Mouse (Mus musculus) liver, embryonic 14.5 days (tissue): ENCODE data around the gene Inka2. TPM values are rescaled to one million over a fixed set of nuclear protein-coding genes. Genes with fewer than 3 reads are reported as not detected.

Experiments used
- ATAC-seq: fragments of 200-750 bp; cut with Nextera tagmentation; 2 replicates; pipeline ENCODE4 v1.8.0; 2017; ENCODE audit warnings: moderate number of reproducible peaks, mild to moderate bottlenecking, moderate library complexity; ENCODE audit not compliant: insufficient read depth
- DNase-seq, 3 experiments: peaks; one replicate each; pipeline ENCODE4 v3.0.0-alpha.2; 2012 to 2013; ENCODE audit warnings: low read depth in 3 of 3, low spot score in 3 of 3
- H3K27ac ChIP-seq: fragments of 300-500 bp; sonication (generic); 2 replicates; pipeline ENCODE4 v1.5.1; 2014; ENCODE audit warnings: moderate library complexity, mild to moderate bottlenecking, control low read depth, inconsistent platforms
- H3K27me3 ChIP-seq: fragments of 300-500 bp; sonication (generic); 2 replicates; pipeline ENCODE4 v1.6.1; 2014; ENCODE audit warnings: mild to moderate bottlenecking, low read length, moderate library complexity; ENCODE audit not compliant: control insufficient read depth, insufficient read depth
- H3K36me3 ChIP-seq: fragments of 300-500 bp; sonication (generic); replicated peaks from 2 replicates; pipeline ENCODE4 v1.6.1; 2014; ENCODE audit warnings: low read depth; ENCODE audit not compliant: control insufficient read depth, insufficient read depth
- H3K4me1 ChIP-seq, 2 experiments: fragments of 200-500 bp in 1 of 2; fragments of 300-500 bp in 1 of 2; sonication (generic) in 1 of 2; replicated peaks; 2 replicates each; pipeline ENCODE4 v1.6.1; 2012 to 2014; ENCODE audit warnings: antibody characterized with exemption in 1 of 2, inconsistent platforms in 1 of 2, low read length in 1 of 2; ENCODE audit not compliant: control insufficient read depth in 2 of 2, insufficient read depth in 2 of 2
- H3K4me2 ChIP-seq: fragments of 300-500 bp; sonication (generic); 2 replicates; pipeline ENCODE4 v1.6.1; 2014; ENCODE audit warnings: low read depth, mild to moderate bottlenecking, control low read depth, moderate library complexity
- H3K4me3 ChIP-seq, 2 experiments: fragments of 200-500 bp in 1 of 2; fragments of 300-500 bp in 1 of 2; sonication (generic) in 1 of 2; 2 replicates each; pipeline ENCODE4 v1.5.1; 2012 to 2014; ENCODE audit warnings: low read depth in 2 of 2, low read length in 2 of 2, mild to moderate bottlenecking in 2 of 2, control low read depth in 1 of 2, inconsistent platforms in 1 of 2, moderate library complexity in 1 of 2; ENCODE audit not compliant: insufficient read depth in 1 of 2
- H3K9ac ChIP-seq: fragments of 300-500 bp; sonication (generic); replicated peaks from 2 replicates; pipeline ENCODE4 v1.6.1; 2014; ENCODE audit warnings: mild to moderate bottlenecking, control low read depth, moderate library complexity
- H3K9me3 ChIP-seq: fragments of 300-500 bp; sonication (generic); 2 replicates; pipeline ENCODE4 v1.6.1; 2016; ENCODE audit warnings: low read length, mixed read lengths; ENCODE audit not compliant: control insufficient read depth
- CTCF ChIP-seq: IDR thresholded peaks from 2 replicates; pipeline ENCODE4 v1.5.1; 2016; ENCODE audit warnings: antibody characterized with exemption, low read depth, control low read depth
- EP300 ChIP-seq: IDR thresholded peaks from 2 replicates; pipeline ENCODE4 v1.6.1; 2016; ENCODE audit warnings: antibody characterized with exemption, low read depth
- WGBS: fragments of 180-500 bp; shearing (Covaris S2); extraction: QIAGEN DNeasy Blood & Tissue Kit; methylation state at CpG from one replicate; pipeline ENCODE4 v1.1.7; 2014; ENCODE audit not compliant: insufficient replicate concordance; 5-methylcytosine and 5-hydroxymethylcytosine counted together
- polyA plus RNA-seq, 2 experiments: library from polyadenylated mRNA; depleted of rRNA in 1 of 2; stranded (reverse) in 1 of 2; unstranded in 1 of 2; fragments of >200 nt; fragmentation: Nextera tagmentation in 1 of 2; extraction: Ambion mirVana in 1 of 2; gene quantifications; 2 replicates each; pipeline versions ENCODE4 v1.2.1 to v1.2.3; 2012 to 2014

Inka2 gene
- polyA plus RNA-seq, 2 experiments: 0.03 to 0.25 TPM

DNA sequence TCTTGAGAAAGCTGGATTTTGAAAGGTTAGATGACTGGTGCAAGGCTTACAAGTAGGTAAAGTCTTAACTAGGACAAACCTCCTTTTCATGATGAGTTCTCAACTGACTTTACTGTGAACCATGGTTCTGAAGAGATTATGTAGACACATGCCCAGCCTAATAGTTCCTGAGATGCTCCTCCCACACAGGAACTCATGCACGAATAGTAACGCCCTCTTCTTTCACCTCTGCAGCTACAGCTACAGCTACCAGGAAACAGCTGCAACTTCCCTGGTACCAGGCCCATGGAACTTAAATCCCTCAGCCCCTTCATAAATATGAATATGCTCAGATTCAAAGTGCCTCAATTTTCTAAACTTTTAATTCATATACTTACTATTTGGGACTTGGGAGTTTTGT is 28.5 kb upstream of the Inka2 start:
- ATAC-seq: no peak

DNA sequence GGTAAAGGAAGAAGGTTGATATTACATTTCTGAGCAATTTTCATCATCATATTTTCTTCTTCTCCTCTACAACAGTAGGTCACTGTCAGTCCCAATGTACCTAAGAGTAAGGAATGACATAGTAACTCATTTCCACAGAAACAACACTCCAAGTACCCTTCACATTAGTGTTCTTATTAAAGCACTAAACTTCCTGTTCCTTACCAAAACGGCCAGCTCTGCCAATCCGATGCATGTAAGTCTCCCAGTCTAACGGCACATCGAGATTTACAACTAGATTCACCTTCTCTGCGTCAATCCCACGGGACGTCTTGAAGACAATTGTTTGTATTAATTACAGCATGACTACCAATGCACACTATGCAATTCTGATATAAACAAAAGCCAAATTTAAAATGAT is 24.1 kb upstream of the Inka2 start:
- no peak overlapping the region for H3K4me3 ChIP-seq
- 84% methylated on average over 7 of the region's 7 CpGs for WGBS
- no peak for ATAC-seq
- no peak overlapping the region for H3K4me2 ChIP-seq
- H3K36me3 ChIP-seq: peaks cover 43% of the 10 kb centered on the region
- no peaks in the 10 kb centered on the region for H3K9me3 ChIP-seq
- no peak overlapping the region for H3K27ac ChIP-seq
- no peak overlapping the region for H3K9ac ChIP-seq
- H3K27me3 ChIP-seq: no peaks in the 10 kb centered on the region
- H3K4me1 ChIP-seq: no peaks in the 10 kb centered on the region
- DNase-seq: no peak
- no peak for TF ChIP-seq EP300

More for the DNA sequence above, 28.5 kb upstream of the Inka2 start:
- H3K4me1 ChIP-seq: no peaks in the 10 kb centered on the region
- 33% methylated on average over 2 of the region's 2 CpGs for WGBS
- no peak overlapping the region for H3K4me2 ChIP-seq
- peaks cover 26% of the 10 kb centered on the region for H3K36me3 ChIP-seq
- no peak for DNase-seq
- TF ChIP-seq EP300 (no peak), CTCF (no peak)
- no peaks in the 10 kb centered on the region for H3K27me3 ChIP-seq
- H3K4me3 ChIP-seq: no peak overlapping the region
- no peak overlapping the region for H3K9ac ChIP-seq
- no peaks in the 10 kb centered on the region for H3K9me3 ChIP-seq
- no peak overlapping the region for H3K27ac ChIP-seq

DNA sequence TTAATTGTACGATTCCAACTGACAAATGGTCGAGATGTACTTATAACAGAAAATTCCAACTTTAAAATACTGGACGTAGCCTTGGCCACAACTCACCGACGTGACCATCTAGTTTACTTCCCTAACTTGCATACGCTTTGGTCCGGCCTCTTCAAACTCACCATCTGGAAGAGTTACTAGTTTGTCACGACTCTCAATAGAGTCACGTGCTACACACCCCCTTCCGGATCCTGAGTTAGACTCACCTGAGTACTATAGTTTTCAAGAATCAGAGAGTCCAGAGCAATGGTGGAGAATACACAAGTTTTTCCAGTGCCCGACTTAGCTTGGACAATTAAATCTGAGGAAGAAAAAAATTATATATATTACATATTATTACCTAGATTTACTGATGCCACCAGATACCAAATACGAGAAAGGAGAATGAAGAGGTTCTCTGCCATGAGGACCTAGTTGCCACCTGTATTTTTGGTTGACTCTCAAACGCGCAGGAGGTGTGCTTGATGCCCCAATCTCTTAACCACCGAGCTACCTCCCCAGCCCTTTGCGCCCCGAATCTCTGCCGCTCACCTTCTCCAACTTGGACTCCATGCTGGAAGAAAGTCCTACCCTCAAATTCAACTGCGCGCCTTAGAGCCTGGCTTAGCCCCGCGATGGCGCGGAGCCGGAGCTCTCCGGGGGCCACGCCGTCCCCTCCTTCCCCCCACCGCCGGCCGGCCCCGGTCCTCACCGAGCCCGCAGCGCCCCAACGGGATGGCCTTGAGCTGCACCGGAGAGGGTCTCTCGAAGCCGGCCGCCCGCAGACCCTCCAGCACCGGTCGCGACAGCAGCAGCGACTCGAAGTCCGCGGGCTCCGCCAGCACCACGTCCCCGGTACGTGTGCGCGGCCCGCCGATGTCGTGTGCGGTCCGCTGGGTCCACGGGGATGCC is 17.7 kb upstream of the Inka2 start:
- H3K27ac ChIP-seq: peak overlapping the region; percentile 5
- DNase-seq (no peak), ATAC-seq (peak; percentile 54)
- H3K9ac ChIP-seq: peak overlapping the region; percentile 68
- H3K4me3 ChIP-seq: peak overlapping the region; percentile 73 to 96
- TF ChIP-seq CTCF: no peak
- no peak for TF ChIP-seq EP300
- no peaks in the 10 kb centered on the region for H3K9me3 ChIP-seq
- peaks cover 6 to 8% of the 10 kb centered on the region in 2 experiments for H3K4me1 ChIP-seq
- 4% methylated on average over 60 of the region's 60 CpGs for WGBS
- H3K4me2 ChIP-seq: peak overlapping the region; percentile 90
- peaks cover 17% of the 10 kb centered on the region for H3K36me3 ChIP-seq
- no peaks in the 10 kb centered on the region for H3K27me3 ChIP-seq

DNA sequence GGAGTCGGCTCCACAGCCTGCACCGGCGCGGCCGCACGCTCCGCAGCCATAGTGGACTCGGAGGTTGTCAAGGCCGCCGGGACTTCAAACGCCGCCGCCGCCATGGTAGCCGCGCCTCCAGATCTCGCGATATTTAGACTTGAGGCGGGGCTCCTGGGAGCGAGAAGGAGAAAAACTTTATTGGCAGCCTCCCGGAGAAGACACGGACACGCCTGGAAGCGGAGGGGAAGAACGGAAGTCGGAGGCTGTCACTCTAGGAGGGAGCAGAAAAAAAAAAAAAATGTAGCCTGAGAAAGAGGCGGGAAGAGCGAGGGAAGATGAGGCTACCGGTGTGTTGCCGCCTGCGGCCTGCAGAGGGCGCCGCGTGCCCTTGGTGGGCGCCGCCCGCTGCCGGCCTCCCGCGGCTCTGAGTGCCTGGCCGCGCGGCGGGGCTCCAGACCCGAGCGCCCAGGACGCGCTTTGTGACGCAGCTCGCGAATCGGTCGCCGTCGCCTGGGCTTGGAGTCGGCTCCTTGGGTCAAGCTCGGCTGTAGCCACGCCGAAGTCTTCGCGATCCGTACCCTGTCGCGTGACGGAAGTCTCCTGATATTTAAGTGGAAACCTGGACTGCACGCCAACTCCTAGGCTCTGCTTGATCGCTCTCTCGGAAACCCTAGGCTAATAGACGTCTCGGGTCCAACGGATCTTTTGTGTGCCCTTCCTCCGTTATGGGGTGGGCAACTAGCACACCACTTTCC is 16.9 kb upstream of the Inka2 start, which contains the start of gene Ddx20:
Ddx20 (minus strand) TSS at position 251 of the 737 bp plus-strand sequence.
- TF ChIP-seq EP300 (peak; percentile 93), CTCF (peak; percentile 80)
- ATAC-seq (peak; percentile 92), DNase-seq (peak; percentile 97 to 98 (median 98))
- H3K9ac ChIP-seq: peak within 1 kb of the TSS; percentile 88
- H3K27ac ChIP-seq: peak within 1 kb of the TSS; percentile 5
- H3K4me2 ChIP-seq: peak within 1 kb of the TSS; percentile 90
- peaks cover 6 to 8% of the 10 kb centered on the region in 2 experiments for H3K4me1 ChIP-seq
- under 1% methylated on average over 72 of the region's 72 CpGs for WGBS
- peaks cover 3% of the 10 kb centered on the region; the same call in 1 of the 2 replicates for H3K27me3 ChIP-seq
- peak within 1 kb of the TSS; percentile 73 to 96 for H3K4me3 ChIP-seq
- peaks cover 17% of the 10 kb centered on the region for H3K36me3 ChIP-seq
- no peaks in the 10 kb centered on the region for H3K9me3 ChIP-seq

DNA sequence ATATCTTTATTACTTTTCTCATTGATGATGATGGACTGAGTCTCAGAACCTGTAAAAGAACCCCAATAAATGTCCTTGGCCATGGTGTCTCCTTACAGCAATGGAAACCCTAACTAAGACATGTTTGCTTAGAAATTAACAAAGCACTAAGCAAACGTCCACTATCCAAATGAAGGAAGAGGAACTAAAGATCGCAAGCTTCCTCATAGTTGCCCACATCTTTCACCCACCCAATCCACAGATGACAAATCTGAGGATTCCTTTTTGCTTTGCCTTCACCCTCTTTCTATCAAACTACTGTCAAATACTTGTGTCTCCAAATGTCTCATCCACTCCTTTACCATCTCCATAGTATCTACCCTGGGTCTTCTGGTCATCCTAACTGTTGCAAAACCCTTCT is 15.9 kb upstream of the Inka2 start:
- H3K27me3 ChIP-seq: peaks cover 8% of the 10 kb centered on the region
- 36% methylated on average over 2 of the region's 2 CpGs for whole genome bisulfite sequencing

More for the DNA sequence above, 15.9 kb upstream of the Inka2 start:
- H3K4me1 ChIP-seq: peaks cover 6 to 8% of the 10 kb centered on the region in 2 experiments
- DNase-seq (no peak), ATAC-seq (no peak)
- peaks cover 6% of the 10 kb centered on the region for H3K36me3 ChIP-seq
- H3K9me3 ChIP-seq: no peaks in the 10 kb centered on the region
- TF ChIP-seq EP300 (no peak), CTCF (no peak)
- H3K4me3 ChIP-seq: no peak overlapping the region
- peak overlapping the region; percentile 90 for H3K4me2 ChIP-seq
- no peak overlapping the region for H3K27ac ChIP-seq
- no peak overlapping the region for H3K9ac ChIP-seq
